Mouse (Mus musculus): ENCODE data around the gene Anxa11. TPM values are rescaled to one million over a fixed set of nuclear protein-coding genes. Genes with fewer than 3 reads are reported as not detected.

Anxa11 gene
- polyA plus RNA-seq (2012; rRNA removed): 12.3 and 12.9 TPM in 2 replicates

- Histone ChIP-seq H3K4me1 (ENCODE audit: control insufficient read depth, insufficient read depth, low read length) (no peaks in the 10 kb centered on the region; the same call in 1 of the 2 replicates), H3K27me3 (ENCODE audit: control insufficient read depth, insufficient read depth, low read length) (no peaks in the 10 kb centered on the region; the same call in 1 of the 2 replicates), H3K4me3 (replicated peaks; ENCODE audit: insufficient read depth, low read depth, low read length) (peak within 1 kb of the TSS; percentile 47), H3K27ac (ENCODE audit: insufficient read depth, low read length) (no peak within 1 kb of the TSS)
- under 1% methylated on average over 54 of the region's 54 CpGs for WGBS
- TF ChIP-seq POLR2A (IDR thresholded peaks at IDR 0.05; ENCODE audit: borderline replicate concordance, insufficient read depth, low read length): no peak
- DNase-seq: peak; percentile 48 to 59
Observed at GRCm38 (mm10) chr14:25841991-25842687, at the start of gene Anxa11. Gene Anxa11, plus strand, starts transcription at chr14:25842156.

GRCm38 (mm10) chr14:25794331-25794730 is 47.6 kb upstream of the Anxa11 start:
- Histone ChIP-seq H3K4me1 (ENCODE audit: control insufficient read depth, insufficient read depth, low read length) (no peaks in the 10 kb centered on the region), H3K4me3 (replicated peaks; ENCODE audit: insufficient read depth, low read depth, low read length) (no peak overlapping the region), H3K27me3 (ENCODE audit: control insufficient read depth, insufficient read depth, low read length) (no peaks in the 10 kb centered on the region), H3K27ac (ENCODE audit: insufficient read depth, low read length) (no peak overlapping the region)
- TF ChIP-seq CTCF (IDR thresholded peaks at IDR 0.05; ENCODE audit: borderline replicate concordance, insufficient read depth, low read depth, low read length) (no peak), POLR2A (IDR thresholded peaks at IDR 0.05; ENCODE audit: borderline replicate concordance, insufficient read depth, low read length) (no peak)
- 100% methylated on average over 2 of the region's 2 CpGs for WGBS
- DNase-seq: no peak

GRCm38 (mm10) chr14:25795067-25795466 is 46.9 kb upstream of the Anxa11 start:
- TF ChIP-seq POLR2A (IDR thresholded peaks at IDR 0.05; ENCODE audit: borderline replicate concordance, insufficient read depth, low read length) (no peak), CTCF (IDR thresholded peaks at IDR 0.05; ENCODE audit: borderline replicate concordance, insufficient read depth, low read depth, low read length) (no peak)
- WGBS: 64% methylated on average over 6 of the region's 6 CpGs
- Histone ChIP-seq H3K27me3 (ENCODE audit: control insufficient read depth, insufficient read depth, low read length) (no peaks in the 10 kb centered on the region), H3K4me1 (ENCODE audit: control insufficient read depth, insufficient read depth, low read length) (no peaks in the 10 kb centered on the region), H3K4me3 (replicated peaks; ENCODE audit: insufficient read depth, low read depth, low read length) (no peak overlapping the region), H3K27ac (ENCODE audit: insufficient read depth, low read length) (no peak overlapping the region)
- DNase-seq: no peak

DNA sequence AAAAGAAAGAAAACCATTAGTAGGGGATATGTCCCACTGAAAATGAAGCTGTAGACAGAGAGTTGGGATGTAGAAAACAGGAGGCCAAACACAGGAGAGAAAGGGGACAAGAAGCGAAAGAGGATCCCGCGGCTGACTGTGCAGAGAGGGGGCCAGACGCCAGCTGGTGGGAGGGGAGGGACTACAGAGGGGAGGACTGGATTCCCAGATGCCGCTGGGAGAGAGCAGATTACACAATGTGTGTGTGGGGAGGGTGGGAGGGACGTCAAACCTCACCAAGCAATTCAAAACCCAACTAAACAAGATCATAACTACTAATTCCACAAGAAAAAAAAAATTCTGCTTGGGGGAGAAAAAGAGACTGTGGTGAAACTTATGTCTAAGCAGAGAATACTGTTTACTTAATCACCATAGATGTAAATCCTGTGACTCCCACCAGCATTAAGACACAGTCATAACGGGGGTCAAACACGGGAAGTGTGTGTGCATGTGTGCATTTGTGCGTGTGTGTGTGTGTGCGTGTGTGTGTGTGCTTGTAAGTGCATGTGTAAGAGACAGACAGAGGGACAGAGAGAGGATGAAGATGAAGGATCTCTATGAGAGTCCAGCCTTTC is 46.3 kb upstream of the Anxa11 start:
- Histone ChIP-seq H3K4me1 (ENCODE audit: control insufficient read depth, insufficient read depth, low read length) (no peaks in the 10 kb centered on the region), H3K27me3 (ENCODE audit: control insufficient read depth, insufficient read depth, low read length) (no peaks in the 10 kb centered on the region), H3K27ac (ENCODE audit: insufficient read depth, low read length) (no peak overlapping the region), H3K4me3 (replicated peaks; ENCODE audit: insufficient read depth, low read depth, low read length) (no peak overlapping the region)
- 43% methylated on average over 10 of the region's 10 CpGs for WGBS
- TF ChIP-seq POLR2A (IDR thresholded peaks at IDR 0.05; ENCODE audit: borderline replicate concordance, insufficient read depth, low read length): no peak
- TF ChIP-seq CTCF (IDR thresholded peaks at IDR 0.05; ENCODE audit: borderline replicate concordance, insufficient read depth, low read depth, low read length): no peak
- DNase-seq: no peak

DNA sequence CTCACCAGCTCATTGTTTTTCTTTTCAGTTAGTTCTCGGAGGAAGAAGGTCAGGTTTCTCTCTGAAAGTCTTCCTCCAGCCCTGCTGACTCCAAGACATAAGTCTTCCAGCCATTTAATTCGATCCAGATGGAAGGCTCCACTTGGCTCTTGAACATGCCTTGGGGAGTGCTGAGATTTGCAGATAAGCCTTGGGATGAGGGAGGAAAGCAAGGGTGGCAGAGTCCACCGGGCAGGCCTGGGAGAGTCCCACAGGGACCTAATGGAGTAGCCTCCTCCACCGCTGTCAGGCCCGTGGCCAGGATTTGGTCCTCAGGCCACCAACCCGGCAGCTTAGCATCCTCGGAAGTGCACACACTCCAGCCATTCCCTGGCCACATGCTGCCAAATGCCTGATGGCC is 45.3 kb upstream of the Anxa11 start:
- WGBS: 39% methylated on average over 7 of the region's 7 CpGs
- TF ChIP-seq CTCF (IDR thresholded peaks at IDR 0.05; ENCODE audit: borderline replicate concordance, insufficient read depth, low read depth, low read length): no peak
- no peak for TF ChIP-seq POLR2A (IDR thresholded peaks at IDR 0.05; ENCODE audit: borderline replicate concordance, insufficient read depth, low read length)

DNA sequence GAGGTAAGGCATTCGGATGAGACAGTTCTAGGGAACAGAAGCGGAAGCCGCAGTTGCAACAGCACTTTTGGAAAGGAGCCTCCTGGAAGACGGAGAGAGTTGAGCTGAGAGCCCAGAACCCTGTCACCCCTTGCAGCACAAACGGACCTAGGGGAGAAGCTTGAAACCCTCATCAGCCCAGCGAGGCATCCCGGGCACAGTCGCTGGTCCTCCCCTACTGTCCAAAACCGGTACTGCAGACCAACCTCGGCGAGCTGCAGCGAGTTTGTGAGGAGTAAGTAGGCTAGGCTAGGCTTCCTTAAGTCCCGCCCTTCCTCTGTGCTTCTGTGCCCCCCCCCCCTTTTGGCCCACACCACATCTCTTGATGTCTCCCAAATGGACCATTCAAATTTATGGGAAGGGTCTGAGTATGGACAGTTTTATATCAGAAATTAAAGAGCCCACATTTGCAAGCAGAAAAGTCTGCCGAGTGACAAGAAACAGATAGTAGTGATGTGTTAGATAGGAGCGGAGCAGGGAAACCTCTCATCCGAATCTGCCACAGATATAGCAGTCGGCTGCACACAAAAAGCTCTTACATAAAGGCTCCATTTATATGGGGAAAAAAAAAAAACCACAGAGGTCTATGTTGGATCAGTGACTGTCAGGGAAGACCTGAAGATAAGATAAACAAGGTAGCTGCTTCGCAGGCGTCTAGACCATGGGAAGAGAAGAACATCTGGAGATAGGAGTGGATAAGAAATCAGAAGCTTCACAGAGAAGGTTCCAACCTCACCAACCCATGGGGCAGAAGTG is 41.6 kb upstream of the Anxa11 start:
- Histone ChIP-seq H3K4me1 (ENCODE audit: control insufficient read depth, insufficient read depth, low read length) (no peaks in the 10 kb centered on the region), H3K27me3 (ENCODE audit: control insufficient read depth, insufficient read depth, low read length) (no peaks in the 10 kb centered on the region), H3K27ac (ENCODE audit: insufficient read depth, low read length) (no peak overlapping the region), H3K4me3 (replicated peaks; ENCODE audit: insufficient read depth, low read depth, low read length) (no peak overlapping the region)
- DNase-seq: peak; percentile 67 to 79
- 31% methylated on average over 19 of the region's 19 CpGs for WGBS
- TF ChIP-seq CTCF (IDR thresholded peaks at IDR 0.05; ENCODE audit: borderline replicate concordance, insufficient read depth, low read depth, low read length) (peak; percentile 92), POLR2A (IDR thresholded peaks at IDR 0.05; ENCODE audit: borderline replicate concordance, insufficient read depth, low read length) (no peak)

More for the DNA sequence above, 45.3 kb upstream of the Anxa11 start:
- no peak overlapping the region for H3K27ac ChIP-seq (ENCODE audit: insufficient read depth, low read length)
- DNase-seq: no peak
- H3K4me1 ChIP-seq (ENCODE audit: control insufficient read depth, insufficient read depth, low read length): no peaks in the 10 kb centered on the region
- no peak overlapping the region for H3K4me3 ChIP-seq (replicated peaks; ENCODE audit: insufficient read depth, low read depth, low read length)
- no peaks in the 10 kb centered on the region for H3K27me3 ChIP-seq (ENCODE audit: control insufficient read depth, insufficient read depth, low read length)

DNA sequence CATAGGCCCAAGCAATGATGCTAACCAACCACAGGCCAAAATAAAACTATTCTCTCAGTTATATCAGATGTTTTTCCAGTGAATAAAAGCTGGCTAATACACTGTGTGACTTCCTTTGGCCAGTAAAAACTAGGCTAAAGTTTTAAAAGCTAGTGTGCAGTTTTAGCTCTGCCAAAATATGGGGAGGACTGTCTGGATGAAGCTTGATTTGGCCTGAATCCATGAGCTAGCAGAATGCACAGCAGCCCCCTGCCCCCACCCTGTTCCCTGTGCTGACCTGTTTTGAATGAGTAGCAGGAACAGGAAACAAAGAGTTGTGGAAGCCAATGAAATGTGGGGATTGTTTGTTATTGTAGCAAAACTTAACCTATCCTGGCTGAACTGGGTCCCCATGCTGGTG is 39.4 kb upstream of the Anxa11 start:
- Histone ChIP-seq H3K27me3 (ENCODE audit: control insufficient read depth, insufficient read depth, low read length) (no peaks in the 10 kb centered on the region), H3K4me1 (ENCODE audit: control insufficient read depth, insufficient read depth, low read length) (no peaks in the 10 kb centered on the region), H3K4me3 (replicated peaks; ENCODE audit: insufficient read depth, low read depth, low read length) (no peak overlapping the region), H3K27ac (ENCODE audit: insufficient read depth, low read length) (no peak overlapping the region)
- peak in 1 of 2 experiments; percentile 13 for DNase-seq
- TF ChIP-seq CTCF (IDR thresholded peaks at IDR 0.05; ENCODE audit: borderline replicate concordance, insufficient read depth, low read depth, low read length) (no peak), POLR2A (IDR thresholded peaks at IDR 0.05; ENCODE audit: borderline replicate concordance, insufficient read depth, low read length) (no peak)
